Mouse (Mus musculus): ENCODE results near the gene Gm49383.

GRCm38 (mm10) chr12:69155923-69156322 lies 41.0 kb downstream of the Gm49383 start:
- TF ChIP-seq EP300 (IDR thresholded peaks at IDR 0.05; ENCODE audit: insufficient read depth, low read depth, low read length) = no peak
- TF ChIP-seq CTCF (IDR thresholded peaks at IDR 0.05) = no peak

All from heart, adult 2 months (tissue).